Mouse (Mus musculus) spleen, adult 2 months (tissue): ENCODE measurements around the gene Ephb1. TPM values are rescaled to one million over a fixed set of nuclear protein-coding genes. Genes with fewer than 3 reads are reported as not detected.

Experiments
- DNase-seq, 2 experiments: peaks; one replicate each; pipeline versions ENCODE4 v3.0.0 to v3.0.0-alpha.2; 2012 to 2021; ENCODE audit warnings: low spot score in 2 of 2, low read depth in 1 of 2
- H3K27ac ChIP-seq: fragments of 200-500 bp; 2 replicates; pipeline ENCODE4 v1.5.1; 2012; ENCODE audit warnings: low read length, inconsistent platforms; ENCODE audit not compliant: insufficient read depth
- H3K27me3 ChIP-seq: fragments of 200-500 bp; 2 replicates; pipeline ENCODE4 v1.6.1; 2012; ENCODE audit warnings: mild to moderate bottlenecking, moderate library complexity, low read length, inconsistent platforms; ENCODE audit not compliant: control insufficient read depth, insufficient read depth
- H3K36me3 ChIP-seq: fragments of 200-500 bp; 2 replicates; pipeline ENCODE4 v1.6.1; 2012; ENCODE audit warnings: mild to moderate bottlenecking, low read length, inconsistent platforms; ENCODE audit not compliant: control insufficient read depth, insufficient read depth
- H3K4me1 ChIP-seq: fragments of 200-500 bp; 2 replicates; pipeline ENCODE4 v1.6.1; 2011; ENCODE audit warnings: inconsistent platforms; ENCODE audit not compliant: control insufficient read depth, insufficient read depth, insufficient read length
- H3K4me3 ChIP-seq: fragments of 200-500 bp; 2 replicates; pipeline ENCODE4 v1.5.1; 2011; ENCODE audit warnings: mild to moderate bottlenecking, inconsistent platforms; ENCODE audit not compliant: insufficient read depth, insufficient read length; ENCODE audit errors: extremely low read depth
- CTCF ChIP-seq: fragments of 200-500 bp; IDR thresholded peaks from 2 replicates; pipeline ENCODE4 v1.5.1; 2011; ENCODE audit warnings: mild to moderate bottlenecking, inconsistent platforms; ENCODE audit not compliant: insufficient read depth, insufficient read length, insufficient replicate concordance; ENCODE audit errors: extremely low read depth
- POLR2A ChIP-seq: fragments of 200-500 bp; IDR thresholded peaks from 2 replicates; pipeline ENCODE4 v1.6.1; 2011; ENCODE audit warnings: low read depth, low read length, inconsistent platforms
- WGBS: fragments of 180-500 bp; shearing (Covaris S2); methylation state at CpG from one replicate; pipeline ENCODE4 v1.1.7; 2018; 5-methylcytosine and 5-hydroxymethylcytosine counted together
- polyA plus RNA-seq: library from polyadenylated mRNA; depleted of rRNA; stranded (reverse); fragments of >200 nt; gene quantifications from 2 replicates; pipeline ENCODE4 v1.2.3, GENCODE M21; 2012

The Ephb1 gene
- polyA plus RNA-seq, 1 experiment: 0.32 TPM

- 8% methylated on average over 28 of the region's 38 CpGs for WGBS
- Histone ChIP-seq H3K27me3 (peaks cover 8% of the 10 kb centered on the region), H3K4me1 (no peaks in the 10 kb centered on the region; the same call in 1 of the 2 replicates), H3K4me3 (no peak overlapping the region), H3K27ac (no peak overlapping the region), H3K36me3 (no peaks in the 10 kb centered on the region)
- TF ChIP-seq POLR2A: no peak
- TF ChIP-seq CTCF: no peak
- no peak for DNase-seq
Observed at GRCm38 (mm10) chr9:102353056-102353635, 1.3 kb downstream of the Ephb1 start.

GRCm38 (mm10) chr9:102352186-102353055 lies 2.1 kb downstream of the Ephb1 start:
- no peaks in the 10 kb centered on the region; the same call in 1 of the 2 replicates for H3K4me1 ChIP-seq
- H3K27me3 ChIP-seq: peaks cover 8% of the 10 kb centered on the region
- H3K27ac ChIP-seq: no peak overlapping the region

GRCm38 (mm10) chr9:102351721-102352120 lies 2.8 kb downstream of the Ephb1 start:
- 19% methylated on average over 10 of the region's 10 CpGs for WGBS
- H3K4me1 ChIP-seq: no peaks in the 10 kb centered on the region; the same call in 1 of the 2 replicates
- no peaks in the 10 kb centered on the region for H3K36me3 ChIP-seq
- H3K27ac ChIP-seq: no peak overlapping the region
- H3K27me3 ChIP-seq: peaks cover 8% of the 10 kb centered on the region
- TF ChIP-seq POLR2A: no peak
- TF ChIP-seq CTCF: no peak
- no peak for DNase-seq
- H3K4me3 ChIP-seq: no peak overlapping the region

More at GRCm38 (mm10) chr9:102352186-102353055, 2.1 kb downstream of the Ephb1 start:
- no peak for TF ChIP-seq POLR2A
- no peak for TF ChIP-seq CTCF
- Histone ChIP-seq H3K36me3 (no peaks in the 10 kb centered on the region), H3K4me3 (no peak overlapping the region)
- no peak for DNase-seq
- 11% methylated on average over 30 of the region's 30 CpGs for WGBS

GRCm38 (mm10) chr9:102351221-102351620 lies 3.3 kb downstream of the Ephb1 start:
- Histone ChIP-seq H3K36me3 (no peaks in the 10 kb centered on the region), H3K4me1 (no peaks in the 10 kb centered on the region; the same call in 1 of the 2 replicates), H3K27me3 (peaks cover 8% of the 10 kb centered on the region), H3K27ac (no peak overlapping the region), H3K4me3 (no peak overlapping the region)
- 55% methylated on average over 5 of the region's 5 CpGs for WGBS
- TF ChIP-seq POLR2A: no peak
- TF ChIP-seq CTCF: no peak
- DNase-seq: no peak

- Histone ChIP-seq H3K4me3 (no peak overlapping the region), H3K27me3 (peaks cover 8% of the 10 kb centered on the region), H3K4me1 (no peaks in the 10 kb centered on the region; the same call in 1 of the 2 replicates), H3K36me3 (no peaks in the 10 kb centered on the region), H3K27ac (no peak overlapping the region)
- no peak for TF ChIP-seq POLR2A
- TF ChIP-seq CTCF: no peak
- no peak for DNase-seq
- WGBS: 79% methylated on average over 6 of the region's 6 CpGs
Observed at GRCm38 (mm10) chr9:102350696-102351095, 3.8 kb downstream of the Ephb1 start.

GRCm38 (mm10) chr9:102350076-102350475 lies 4.4 kb downstream of the Ephb1 start:
- H3K4me3 ChIP-seq: no peak overlapping the region
- DNase-seq: no peak
- H3K36me3 ChIP-seq: no peaks in the 10 kb centered on the region
- H3K4me1 ChIP-seq: no peaks in the 10 kb centered on the region; the same call in 1 of the 2 replicates
- 78% methylated on average over 6 of the region's 6 CpGs for WGBS
- TF ChIP-seq CTCF (no peak), POLR2A (no peak)
- peaks cover 8% of the 10 kb centered on the region for H3K27me3 ChIP-seq
- no peak overlapping the region for H3K27ac ChIP-seq

GRCm38 (mm10) chr9:102346801-102347200 lies 7.7 kb downstream of the Ephb1 start:
- no peaks in the 10 kb centered on the region for H3K36me3 ChIP-seq
- H3K4me3 ChIP-seq: no peak overlapping the region
- no peaks in the 10 kb centered on the region for H3K4me1 ChIP-seq
- no peaks in the 10 kb centered on the region for H3K27me3 ChIP-seq
- no peak overlapping the region for H3K27ac ChIP-seq
- DNase-seq: no peak
- 69% methylated on average over 3 of the region's 3 CpGs for WGBS
- TF ChIP-seq POLR2A: no peak
- TF ChIP-seq CTCF: no peak
